Mouse (Mus musculus): ENCODE results near the gene Gmpr.

GRCm38 (mm10) chr13:45513009-45513984, 6.1 kb downstream of the Gmpr start:
- TF ChIP-seq CTCF (IDR thresholded peaks at IDR 0.05; ENCODE audit: low read depth), result no peak
- TF ChIP-seq EP300 (IDR thresholded peaks at IDR 0.05; ENCODE audit: low read depth), result peak; percentile 44
